Mouse (Mus musculus) megakaryocyte progenitor cell, adult 5-6 weeks (primary cell): ENCODE data around the gene Ing4. TPM values are rescaled to one million over a fixed set of nuclear protein-coding genes. Genes with fewer than 3 reads are reported as not detected.
A peak's percentile ranks its signal among the peaks of the same experiment; 100 is the strongest.
"Not testable (repeated sequence)": the region's sequence is repeated elsewhere in the genome, so short reads cannot be mapped to it uniquely, and the experiment has no call there.

Experiments used
- ATAC-seq: replicated peaks from 2 replicates; pipeline ENCODE4 v1.8.0; 2016; ENCODE audit warnings: mild to moderate bottlenecking, moderate TSS enrichment, inconsistent platforms; ENCODE audit not compliant: poor library complexity
- total RNA-seq, 2 experiments: library from RNA; stranded (forward) in 1 of 2; stranded (reverse) in 1 of 2; fragments of 157-497, 149-512 nt in 1 of 2; fragments of 200-1000 nt in 1 of 2; gene quantifications; 2 replicates each; pipeline versions ENCODE4 v1.2.3 to v1.2.4; 2015 to 2017

Ing4 gene
- total RNA-seq, 2 experiments from 2014 or later: 22.8 to 49.8 TPM

GRCm38 (mm10) chr6:125040221-125040620, 661 bp downstream of the Ing4 start:
- ATAC-seq: no peak

DNA sequence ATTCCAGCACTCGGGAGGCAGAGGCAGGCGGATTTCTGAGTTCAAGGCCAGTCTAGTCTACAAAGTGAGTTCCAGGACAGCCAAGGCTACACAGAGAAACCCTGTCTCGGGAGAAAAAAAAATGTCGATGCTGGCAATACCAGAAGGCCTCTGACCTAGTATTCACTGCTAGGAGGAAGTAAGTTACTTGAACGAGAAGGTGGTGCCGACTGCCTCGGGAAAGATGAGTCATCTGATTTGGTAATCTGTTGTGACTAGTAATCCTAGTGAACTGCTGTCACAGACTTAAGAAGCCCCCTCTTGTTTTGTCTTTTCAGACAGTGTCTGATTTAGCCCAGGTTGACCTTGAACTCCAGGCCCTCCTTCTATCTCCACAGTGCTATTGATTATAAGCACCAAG, 1.5 kb downstream of the Ing4 start:
- ATAC-seq: peak; percentile 55

DNA sequence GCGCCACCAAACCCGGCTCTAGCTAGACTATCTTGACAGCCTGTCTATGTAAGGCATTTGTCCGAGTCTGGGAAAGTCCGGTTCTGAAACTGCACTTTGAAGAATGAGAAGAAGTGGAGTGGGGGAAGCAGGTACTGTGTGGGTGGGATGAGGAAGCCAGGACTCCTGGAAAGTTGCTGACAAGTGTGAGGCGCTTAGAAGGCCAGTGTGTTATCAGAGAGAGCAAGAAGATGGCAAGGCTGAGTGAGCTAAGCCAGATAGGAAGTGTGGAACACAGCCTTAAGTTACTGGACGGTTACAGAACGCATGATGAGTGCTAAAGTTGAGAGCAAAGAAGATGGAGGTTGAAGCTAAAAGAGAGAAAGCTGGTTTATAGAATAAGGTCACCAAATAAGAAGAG, 2.5 kb downstream of the Ing4 start:
- ATAC-seq: no peak

DNA sequence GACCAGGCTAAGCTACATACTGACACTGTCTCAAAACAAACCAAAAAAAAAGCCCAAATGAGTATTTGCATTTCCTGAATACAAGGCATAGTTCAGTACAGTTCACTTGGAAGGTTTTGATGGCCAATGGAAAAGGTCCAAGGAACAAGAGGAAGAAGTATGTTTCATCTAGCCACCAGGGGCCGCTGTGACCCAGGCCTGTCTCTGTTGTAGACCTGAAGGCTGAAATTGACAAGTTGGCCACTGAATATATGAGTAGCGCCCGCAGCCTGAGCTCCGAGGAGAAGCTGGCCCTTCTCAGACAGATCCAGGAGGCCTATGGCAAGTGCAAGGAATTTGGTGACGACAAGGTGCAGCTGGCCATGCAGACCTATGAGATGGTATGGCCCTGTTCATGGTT, 7.1 kb downstream of the Ing4 start:
- peak; percentile 93 for ATAC-seq

GRCm38 (mm10) chr6:125049678-125050077, 10.1 kb downstream of the Ing4 start, which contains the start of gene Acrbp:
Acrbp (plus strand) TSS chr6:125049689.
- no peak for ATAC-seq

GRCm38 (mm10) chr6:125051237-125051636, 11.7 kb downstream of the Ing4 start:
- ATAC-seq: peak; percentile 63

DNA sequence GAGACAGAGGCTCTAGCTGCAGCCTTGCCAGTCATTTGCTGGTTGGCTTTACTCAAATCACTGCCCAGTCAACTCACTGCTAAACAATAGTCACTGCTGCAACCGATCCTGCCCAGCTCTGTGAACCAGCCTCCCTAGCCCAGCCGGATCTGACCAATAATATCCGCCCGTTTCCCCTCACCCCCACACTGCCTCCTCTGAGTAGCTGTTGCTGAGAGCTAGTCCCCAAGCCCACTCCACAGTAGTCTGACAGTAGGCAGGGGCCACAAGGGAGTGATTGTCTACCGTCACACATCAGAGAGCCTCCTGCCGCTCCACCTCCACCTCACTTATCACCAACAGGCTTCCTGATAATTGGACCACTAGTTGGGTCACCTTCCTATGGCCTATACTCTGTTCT, 21.9 kb downstream of the Ing4 start:
- ATAC-seq: no peak

DNA sequence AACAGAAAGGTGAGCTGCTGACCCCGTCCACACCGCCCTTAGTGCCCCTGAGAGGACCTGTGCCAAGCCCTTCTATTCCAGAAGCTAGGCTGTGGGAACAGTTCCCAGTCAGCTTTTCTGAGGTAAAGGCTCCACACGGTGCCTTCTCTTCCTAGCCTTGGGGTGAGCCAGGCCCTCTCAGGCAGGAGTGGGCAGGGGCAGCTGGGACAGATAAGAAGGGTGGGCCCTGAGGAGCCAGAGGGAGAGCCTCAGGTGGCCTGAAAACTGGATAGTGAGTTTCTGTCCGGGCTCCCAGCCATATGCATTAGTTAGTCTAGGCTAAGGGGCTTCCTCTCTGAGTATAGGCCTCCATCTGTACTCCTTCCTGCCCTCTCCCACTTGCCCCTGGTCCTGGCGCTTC, 23.0 kb downstream of the Ing4 start:
- ATAC-seq: 0 out of 2 replicates have a peak, but pooled peaks have one; percentile 33

GRCm38 (mm10) chr6:125063906-125064305, 24.3 kb downstream of the Ing4 start:
- ATAC-seq: no peak

DNA sequence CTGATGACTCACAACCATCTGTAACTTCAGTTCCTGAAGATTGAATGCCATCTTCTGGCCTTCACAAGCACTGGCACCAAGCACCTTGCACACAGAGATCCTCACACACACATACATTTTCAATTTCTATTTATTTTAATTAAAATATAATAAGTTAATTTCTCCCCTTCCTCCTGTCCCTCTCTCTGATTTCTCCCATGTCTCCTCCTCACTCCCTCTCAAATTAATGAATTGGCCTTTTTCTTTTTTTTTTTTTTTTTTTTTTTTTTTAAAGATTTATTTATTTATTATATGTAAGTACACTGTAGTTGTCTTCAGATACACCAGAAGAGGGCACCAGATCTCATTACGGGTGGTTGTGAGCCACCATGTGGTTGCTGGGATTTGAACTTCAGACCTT, 25.7 kb downstream of the Ing4 start:
- ATAC-seq: not testable (repeated sequence)

DNA sequence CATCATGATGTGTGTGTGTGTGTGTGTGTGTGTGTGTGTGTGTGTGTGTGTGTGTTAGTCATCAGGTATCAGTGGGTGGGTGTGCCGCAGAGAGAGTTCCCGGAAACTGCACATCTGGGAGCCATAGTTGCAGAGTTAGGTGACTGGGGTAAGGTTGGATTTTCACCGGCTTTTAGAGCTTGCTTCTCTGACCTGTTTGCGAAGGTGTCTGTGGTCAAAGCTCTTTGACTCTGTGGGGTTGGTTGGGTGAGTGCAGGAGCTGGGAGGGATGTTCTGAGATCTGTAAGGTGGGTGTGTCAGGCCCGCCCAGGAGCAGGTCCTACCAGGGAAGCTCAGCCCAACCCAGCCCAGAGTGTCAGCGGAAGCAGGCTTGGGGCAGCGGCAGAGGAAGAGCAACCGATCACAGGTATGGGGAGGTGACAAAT, 28.0 kb downstream of the Ing4 start, which contains the start of gene Lpar5:
Gene Lpar5 (plus strand): TSS at position 350 of the 425 bp plus-strand sequence.
- ATAC-seq: no peak

- peak; percentile 85 for ATAC-seq
Observed at GRCm38 (mm10) chr6:125071170-125071895, 31.8 kb downstream of the Ing4 start.

DNA sequence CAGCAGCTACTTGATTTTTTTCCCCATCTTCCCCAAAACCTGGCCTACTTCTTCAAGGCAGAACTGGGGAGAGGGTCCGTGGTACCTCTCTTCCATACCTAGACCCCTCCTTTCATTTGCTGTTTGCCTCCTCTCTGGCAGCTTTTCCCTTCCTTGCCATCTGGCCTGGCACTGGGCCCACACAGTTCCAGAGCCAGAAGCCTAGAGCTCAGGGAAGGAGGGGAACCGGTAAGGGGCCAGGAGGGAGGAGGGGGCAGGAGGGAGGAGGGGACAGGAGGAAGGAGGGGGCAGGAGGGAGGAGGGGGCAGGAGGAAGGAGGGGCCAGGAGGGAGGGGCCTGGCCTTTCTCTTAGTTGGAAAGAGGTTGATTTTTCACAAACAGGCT, 32.3 kb downstream of the Ing4 start:
- ATAC-seq: peak; percentile 5; the same call in 1 of the 2 replicates

- 0 out of 2 replicates have a peak, but pooled peaks have one; percentile 9 for ATAC-seq
Observed at GRCm38 (mm10) chr6:125073825-125074224, 34.3 kb downstream of the Ing4 start.

GRCm38 (mm10) chr6:125081394-125081793, 41.8 kb downstream of the Ing4 start:
- ATAC-seq: no peak

DNA sequence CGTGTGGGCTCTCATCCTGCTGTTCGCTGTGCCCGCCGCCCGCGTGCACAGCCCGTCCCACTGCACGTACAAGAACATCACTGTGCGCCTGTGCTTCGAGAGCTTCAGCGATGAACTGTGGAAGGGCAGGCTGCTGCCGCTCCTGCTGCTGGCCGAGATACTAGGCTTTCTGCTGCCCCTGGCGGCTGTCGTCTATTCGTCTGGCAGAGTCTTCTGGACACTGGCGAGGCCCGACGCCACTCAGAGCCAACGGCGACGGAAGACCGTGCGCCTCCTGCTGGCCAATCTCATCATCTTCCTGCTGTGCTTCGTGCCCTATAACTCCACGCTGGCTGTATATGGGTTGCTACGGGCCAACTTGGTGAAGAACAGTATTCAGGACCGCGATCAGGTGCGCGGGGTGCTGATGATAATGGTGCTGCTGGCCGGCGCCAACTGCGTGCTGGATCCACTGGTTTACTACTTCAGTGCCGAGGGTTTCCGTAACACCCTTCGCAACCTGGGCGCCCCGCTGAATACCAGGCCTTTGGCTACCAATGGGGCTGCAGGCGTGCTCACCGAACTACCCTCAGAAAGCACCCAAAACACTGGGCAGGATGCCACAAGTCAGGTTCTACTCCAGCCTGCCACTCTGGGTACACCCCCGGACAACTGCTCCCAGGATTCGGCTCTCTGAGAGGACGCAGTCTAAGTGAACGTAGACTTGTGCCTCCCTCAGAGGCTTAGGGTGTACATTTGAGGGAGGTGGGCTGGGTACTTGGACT, 42.4 kb downstream of the Ing4 start:
- no peak for ATAC-seq

GRCm38 (mm10) chr6:125082801-125083386, 43.3 kb downstream of the Ing4 start:
- no peak for ATAC-seq

GRCm38 (mm10) chr6:125084424-125084823, 44.9 kb downstream of the Ing4 start:
- ATAC-seq: peak; percentile 66

- ATAC-seq: no peak
Observed at GRCm38 (mm10) chr6:125087937-125088336, 48.4 kb downstream of the Ing4 start.

GRCm38 (mm10) chr6:125088561-125089321, 49.2 kb downstream of the Ing4 start:
- ATAC-seq: peak; percentile 54
